Mouse (Mus musculus) erythroblast, embryonic 14.5 days (primary cell): ENCODE measurements around the gene Fam216a.

Experiments used
- GATA1 ChIP-seq: IDR thresholded peaks from 2 replicates; pipeline ENCODE4 v1.6.1; 2012; ENCODE audit warnings: low read length, inconsistent platforms, mixed read lengths
- TAL1 ChIP-seq: IDR thresholded peaks from 3 replicates; pipeline ENCODE4 v1.6.1; 2012; ENCODE audit warnings: low read length, inconsistent platforms, mixed read lengths

- no peak for TF ChIP-seq GATA1
- TF ChIP-seq TAL1 = no peak
Observed at GRCm38 (mm10) chr5:122327283-122327682, 44.9 kb downstream of the Fam216a start.
